Mouse (Mus musculus): ENCODE results near the gene Ugt1a5.

Gene Ugt1a5

GRCm38 (mm10) chr1:88238771-88239170 lies 73.0 kb downstream of the Ugt1a5 start:
- no peak for DNase-seq (ENCODE audit: low read depth, low spot score)

- DNase-seq (ENCODE audit: low read depth, low spot score), result no peak
Observed at GRCm38 (mm10) chr1:88240072-88240471, 74.3 kb downstream of the Ugt1a5 start.

GRCm38 (mm10) chr1:88240579-88240978 lies 74.8 kb downstream of the Ugt1a5 start:
- DNase-seq (ENCODE audit: low read depth, low spot score), result no peak

GRCm38 (mm10) chr1:88243861-88244260 lies 78.0 kb downstream of the Ugt1a5 start:
- DNase-seq (ENCODE audit: low read depth, low spot score), result no peak

GRCm38 (mm10) chr1:88245881-88246280 lies 80.1 kb downstream of the Ugt1a5 start:
- no peak for DNase-seq (ENCODE audit: low read depth, low spot score)

- DNase-seq (ENCODE audit: low read depth, low spot score), result no peak
Observed at GRCm38 (mm10) chr1:88246386-88246785, 80.6 kb downstream of the Ugt1a5 start.

- no peak for DNase-seq (ENCODE audit: low read depth, low spot score)
Observed at GRCm38 (mm10) chr1:88247660-88248059, 81.8 kb downstream of the Ugt1a5 start.

- no peak for DNase-seq (ENCODE audit: low read depth, low spot score)
Observed at GRCm38 (mm10) chr1:88248658-88249057, 82.8 kb downstream of the Ugt1a5 start.

GRCm38 (mm10) chr1:88249596-88249995 lies 83.8 kb downstream of the Ugt1a5 start:
- no peak for DNase-seq (ENCODE audit: low read depth, low spot score)

- DNase-seq (ENCODE audit: low read depth, low spot score), result no peak
Observed at GRCm38 (mm10) chr1:88250023-88250422, 84.2 kb downstream of the Ugt1a5 start.

- no peak for DNase-seq (ENCODE audit: low read depth, low spot score)
Observed at GRCm38 (mm10) chr1:88253106-88253505, 87.3 kb downstream of the Ugt1a5 start.

- DNase-seq (ENCODE audit: low read depth, low spot score), result no peak
Observed at GRCm38 (mm10) chr1:88253540-88253939, 87.7 kb downstream of the Ugt1a5 start.

GRCm38 (mm10) chr1:88254793-88255465 lies 89.1 kb downstream of the Ugt1a5 start:
- no peak for DNase-seq (ENCODE audit: low read depth, low spot score)

- no peak for DNase-seq (ENCODE audit: low read depth, low spot score)
Observed at GRCm38 (mm10) chr1:88255466-88255857, 89.7 kb downstream of the Ugt1a5 start.

GRCm38 (mm10) chr1:88255989-88256754 lies 90.4 kb downstream of the Ugt1a5 start:
- DNase-seq (ENCODE audit: low read depth, low spot score), result no peak

GRCm38 (mm10) chr1:88256886-88257663 lies 91.3 kb downstream of the Ugt1a5 start:
- DNase-seq (ENCODE audit: low read depth, low spot score), result no peak

GRCm38 (mm10) chr1:88257681-88258080 lies 91.9 kb downstream of the Ugt1a5 start:
- no peak for DNase-seq (ENCODE audit: low read depth, low spot score)

GRCm38 (mm10) chr1:88258361-88258760 lies 92.5 kb downstream of the Ugt1a5 start:
- no peak for DNase-seq (ENCODE audit: low read depth, low spot score)

- DNase-seq (ENCODE audit: low read depth, low spot score), result no peak
Observed at GRCm38 (mm10) chr1:88258881-88259642, 93.2 kb downstream of the Ugt1a5 start.

GRCm38 (mm10) chr1:88259643-88260024 lies 93.8 kb downstream of the Ugt1a5 start:
- no peak for DNase-seq (ENCODE audit: low read depth, low spot score)

GRCm38 (mm10) chr1:88260114-88260513 lies 94.3 kb downstream of the Ugt1a5 start:
- no peak for DNase-seq (ENCODE audit: low read depth, low spot score)
